Mouse (Mus musculus) hindbrain, embryonic 13.5 days (tissue): Measurements from ENCODE around the gene C3. TPM values are rescaled to one million over a fixed set of nuclear protein-coding genes. Genes with fewer than 3 reads are reported as not detected.

Experiments
- ATAC-seq: fragments of 200-750 bp; cut with Nextera tagmentation; 2 replicates; pipeline ENCODE4 v1.8.0; 2017; ENCODE audit warnings: moderate TSS enrichment; ENCODE audit not compliant: low FRiP score
- H3K27ac ChIP-seq: fragments of 300-500 bp; sonication (generic); 2 replicates; pipeline ENCODE4 v1.5.1; 2015; ENCODE audit warnings: inconsistent platforms, mild to moderate bottlenecking, moderate library complexity
- H3K27me3 ChIP-seq: fragments of 300-500 bp; sonication (generic); 2 replicates; pipeline ENCODE4 v1.6.1; 2015; ENCODE audit warnings: mild to moderate bottlenecking, inconsistent platforms
- H3K36me3 ChIP-seq: fragments of 300-500 bp; sonication (generic); 2 replicates; pipeline ENCODE4 v1.6.1; 2015; ENCODE audit warnings: mild to moderate bottlenecking, inconsistent platforms
- H3K4me1 ChIP-seq: fragments of 300-500 bp; sonication (generic); replicated peaks from 2 replicates; pipeline ENCODE4 v1.6.1; 2015; ENCODE audit warnings: inconsistent platforms
- H3K4me2 ChIP-seq: fragments of 300-500 bp; sonication (generic); 2 replicates; pipeline ENCODE4 v1.6.1; 2015; ENCODE audit warnings: inconsistent platforms, mild to moderate bottlenecking, moderate library complexity
- H3K4me3 ChIP-seq: fragments of 300-500 bp; sonication (generic); 2 replicates; pipeline ENCODE4 v1.5.1; 2015; ENCODE audit warnings: mild to moderate bottlenecking, inconsistent platforms
- H3K9ac ChIP-seq: fragments of 300-500 bp; sonication (generic); 2 replicates; pipeline ENCODE4 v1.6.1; 2015; ENCODE audit warnings: mild to moderate bottlenecking, inconsistent platforms
- H3K9me3 ChIP-seq: fragments of 300-500 bp; sonication (generic); 2 replicates; pipeline ENCODE4 v1.6.1; 2016; ENCODE audit warnings: inconsistent platforms
- WGBS: fragments of 180-500 bp; shearing (Covaris S2); methylation state at CpG from one replicate; pipeline ENCODE4 v1.1.7; 2015; 5-methylcytosine and 5-hydroxymethylcytosine counted together
- polyA plus RNA-seq: library from polyadenylated mRNA; unstranded; fragments of >200 nt; fragmentation: Nextera tagmentation; extraction: Ambion mirVana; gene quantifications from 2 replicates; pipeline ENCODE4 v1.2.1, GENCODE M21; 2015

C3 gene
- 1.3 TPM in 2 replicates for polyA plus RNA-seq

DNA sequence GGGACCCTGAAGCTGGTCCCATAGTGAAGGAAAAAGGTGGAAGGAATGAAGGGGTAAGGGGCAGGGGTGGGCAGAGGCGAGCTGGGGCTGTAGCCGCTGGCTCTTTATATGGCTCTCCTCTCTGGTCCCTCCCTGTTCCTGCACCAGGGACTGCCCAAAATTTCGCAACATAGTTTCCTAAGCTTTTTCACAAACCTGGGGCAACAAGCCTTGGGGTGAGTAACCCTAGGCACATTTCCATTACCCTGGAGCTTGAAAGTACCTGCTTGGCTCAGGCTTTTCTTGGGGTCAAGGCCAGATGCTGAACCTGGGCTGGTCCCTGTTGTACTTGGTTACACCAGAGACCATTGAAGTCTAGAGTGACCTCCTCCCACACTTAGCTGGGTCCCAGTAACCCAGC is at the start of gene C3:
Gene C3 (minus strand): TSS at position 123 of the 400 bp plus-strand sequence.
- Histone ChIP-seq H3K9ac (no peak within 1 kb of the TSS), H3K4me2 (no peak within 1 kb of the TSS), H3K4me1 (0 out of 2 replicates have a peak, but pooled peaks cover under 1% of the 10 kb centered on the region), H3K27me3 (peaks cover 12% of the 10 kb centered on the region; the same call in 1 of the 2 replicates), H3K36me3 (no peaks in the 10 kb centered on the region), H3K4me3 (no peak within 1 kb of the TSS), H3K27ac (no peak within 1 kb of the TSS), H3K9me3 (no peaks in the 10 kb centered on the region)
- 85% methylated on average over 3 of the region's 3 CpGs for WGBS
- no peak for ATAC-seq

GRCm38 (mm10) chr17:57276634-57277121 is 48.7 kb upstream of the C3 start:
- Histone ChIP-seq H3K27ac (no peak overlapping the region; the same call in 1 of the 2 replicates), H3K9ac (peak overlapping the region; percentile 58), H3K36me3 (no peaks in the 10 kb centered on the region), H3K27me3 (peaks cover 64% of the 10 kb centered on the region), H3K4me2 (peak overlapping the region; percentile 68), H3K4me3 (peak overlapping the region; percentile 46), H3K9me3 (no peaks in the 10 kb centered on the region), H3K4me1 (peaks cover 23% of the 10 kb centered on the region)
- WGBS: under 1% methylated on average over 20 of the region's 20 CpGs
- peak; percentile 71 for ATAC-seq

DNA sequence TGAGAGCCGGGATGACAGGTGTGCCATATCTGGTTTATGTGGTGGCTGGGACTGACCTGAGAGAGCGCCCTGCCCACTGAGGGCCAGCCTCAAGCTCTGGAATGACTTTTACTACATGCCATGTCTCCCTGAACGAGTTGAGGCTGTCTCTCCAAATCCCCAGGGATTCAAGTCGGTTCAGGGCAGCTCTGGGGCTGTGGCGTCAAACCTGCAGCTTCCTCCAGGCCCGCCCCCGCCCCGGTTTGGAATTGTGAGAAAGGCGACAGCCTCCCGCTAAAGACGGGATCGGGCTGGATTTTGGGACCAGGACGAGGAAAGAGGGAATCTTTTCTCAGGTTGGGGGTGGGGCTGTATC is 48.0 kb upstream of the C3 start:
- H3K27ac ChIP-seq: no peak overlapping the region
- H3K9ac ChIP-seq: peak overlapping the region; percentile 58; the same call in 1 of the 2 replicates
- peak; percentile 32; the same call in 1 of the 2 replicates for ATAC-seq
- H3K36me3 ChIP-seq: no peaks in the 10 kb centered on the region
- H3K4me1 ChIP-seq: peaks cover 23% of the 10 kb centered on the region
- H3K9me3 ChIP-seq: no peaks in the 10 kb centered on the region
- peak overlapping the region; percentile 68 for H3K4me2 ChIP-seq
- WGBS: 4% methylated on average over 13 of the region's 13 CpGs
- peak overlapping the region; percentile 46 for H3K4me3 ChIP-seq
- peaks cover 69% of the 10 kb centered on the region for H3K27me3 ChIP-seq

GRCm38 (mm10) chr17:57275111-57275996 is 47.4 kb upstream of the C3 start:
- no peak overlapping the region for H3K27ac ChIP-seq
- peak overlapping the region; percentile 68 for H3K4me2 ChIP-seq
- peak; percentile 66 for ATAC-seq
- WGBS: 1% methylated on average over 52 of the region's 53 CpGs
- H3K27me3 ChIP-seq: peaks cover 65% of the 10 kb centered on the region
- H3K4me3 ChIP-seq: peak overlapping the region; percentile 46
- peak overlapping the region; percentile 62 for H3K9ac ChIP-seq
- H3K36me3 ChIP-seq: no peaks in the 10 kb centered on the region
- H3K9me3 ChIP-seq: no peaks in the 10 kb centered on the region
- H3K4me1 ChIP-seq: peaks cover 23% of the 10 kb centered on the region

GRCm38 (mm10) chr17:57274686-57275085 is 46.8 kb upstream of the C3 start:
- peak overlapping the region; percentile 68 for H3K4me2 ChIP-seq
- 6% methylated on average over 15 of the region's 15 CpGs for WGBS
- no peak overlapping the region for H3K27ac ChIP-seq
- peaks cover 62% of the 10 kb centered on the region for H3K27me3 ChIP-seq
- H3K9me3 ChIP-seq: no peaks in the 10 kb centered on the region
- H3K9ac ChIP-seq: peak overlapping the region; percentile 62
- H3K4me3 ChIP-seq: peak overlapping the region; percentile 46
- peaks cover 23% of the 10 kb centered on the region for H3K4me1 ChIP-seq
- no peaks in the 10 kb centered on the region for H3K36me3 ChIP-seq
- no peak for ATAC-seq

DNA sequence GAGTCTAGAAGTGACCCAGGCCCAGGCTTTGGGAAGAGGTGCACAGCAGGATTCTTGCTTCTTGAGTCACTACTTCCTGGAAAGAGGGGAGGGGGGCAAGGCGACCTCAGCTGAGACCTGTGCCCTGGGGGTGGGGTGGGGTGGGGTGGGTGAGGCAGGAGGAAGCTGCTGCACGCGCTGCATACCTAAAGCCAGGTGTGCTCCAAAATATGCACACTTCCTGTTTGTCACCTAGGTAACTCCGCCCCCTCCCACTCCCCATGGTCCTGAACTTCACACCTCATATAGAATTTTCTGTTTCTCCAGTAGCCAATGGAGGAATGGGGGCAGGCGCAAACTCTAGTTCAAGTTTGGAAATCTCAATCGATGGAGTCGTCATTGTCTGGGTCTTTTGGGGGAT is 45.9 kb upstream of the C3 start:
- Histone ChIP-seq H3K9me3 (no peaks in the 10 kb centered on the region), H3K9ac (no peak overlapping the region), H3K4me2 (no peak overlapping the region), H3K4me1 (peaks cover 23% of the 10 kb centered on the region), H3K27ac (no peak overlapping the region), H3K36me3 (no peaks in the 10 kb centered on the region), H3K4me3 (no peak overlapping the region), H3K27me3 (peaks cover 53% of the 10 kb centered on the region)
- ATAC-seq: no peak
- WGBS: 41% methylated on average over 7 of the region's 7 CpGs

DNA sequence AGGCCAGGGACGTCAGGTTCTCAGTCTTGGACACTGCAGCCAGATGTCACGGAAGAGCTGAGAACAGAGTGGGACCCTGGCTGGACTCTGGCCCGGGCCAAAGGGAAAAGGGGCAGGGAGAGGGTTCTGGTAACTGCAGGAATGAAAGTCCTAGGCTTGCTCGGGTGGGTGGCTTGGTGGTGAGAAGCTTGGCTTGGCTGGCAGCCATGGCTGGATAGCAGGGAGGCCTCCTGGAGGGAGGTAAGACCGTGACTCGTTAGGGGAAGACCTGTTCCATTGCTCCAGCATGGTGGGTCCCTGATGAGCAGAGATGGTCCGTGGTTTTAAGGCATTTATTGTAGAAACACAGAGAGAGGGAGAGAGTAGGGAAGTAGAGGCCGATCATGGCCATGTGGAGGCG is 43.4 kb upstream of the C3 start:
- ATAC-seq: no peak
- Histone ChIP-seq H3K9me3 (no peaks in the 10 kb centered on the region), H3K27me3 (peaks cover 50% of the 10 kb centered on the region), H3K4me2 (no peak overlapping the region), H3K36me3 (no peaks in the 10 kb centered on the region), H3K4me3 (no peak overlapping the region), H3K27ac (no peak overlapping the region), H3K9ac (no peak overlapping the region), H3K4me1 (peaks cover 18% of the 10 kb centered on the region)
- WGBS: 74% methylated on average over 9 of the region's 9 CpGs

DNA sequence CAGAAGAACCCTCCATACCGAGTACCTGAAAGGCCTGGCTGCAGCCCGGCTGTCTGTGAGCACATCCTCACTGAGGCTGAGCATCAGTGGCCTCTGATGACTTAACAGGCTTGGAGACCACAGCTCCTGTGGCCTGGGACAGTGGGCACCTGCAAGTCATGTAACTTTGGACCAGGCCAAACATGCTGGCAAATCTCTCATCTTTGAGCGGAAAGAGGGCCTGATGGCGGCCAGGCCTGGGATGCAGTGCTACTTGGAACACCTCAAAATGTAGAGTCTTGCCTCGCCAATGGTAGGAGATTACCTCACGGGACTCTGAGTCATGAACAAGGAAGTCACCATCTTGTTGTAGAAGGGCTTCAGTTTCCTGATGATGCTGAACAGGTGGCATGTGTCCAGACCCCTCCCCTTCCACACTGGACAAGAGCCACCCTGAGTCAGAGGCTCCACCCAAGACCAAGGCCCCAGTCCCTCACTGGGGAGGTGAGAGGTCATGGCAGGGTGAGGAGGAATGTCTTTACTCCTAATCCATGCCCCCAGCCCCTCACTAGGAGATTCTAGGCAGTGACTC is 39.7 kb upstream of the C3 start:
- ATAC-seq: no peak
- Histone ChIP-seq H3K27me3 (peaks cover 14% of the 10 kb centered on the region), H3K9ac (no peak overlapping the region), H3K4me2 (no peak overlapping the region), H3K4me1 (no peaks in the 10 kb centered on the region), H3K9me3 (no peaks in the 10 kb centered on the region), H3K4me3 (no peak overlapping the region), H3K27ac (no peak overlapping the region), H3K36me3 (peaks cover 9% of the 10 kb centered on the region)
- 93% methylated on average over 6 of the region's 6 CpGs for WGBS

- Histone ChIP-seq H3K4me3 (no peak overlapping the region), H3K27ac (no peak overlapping the region), H3K36me3 (peaks cover 24% of the 10 kb centered on the region), H3K9ac (no peak overlapping the region), H3K4me2 (no peak overlapping the region), H3K27me3 (no peaks in the 10 kb centered on the region), H3K9me3 (no peaks in the 10 kb centered on the region), H3K4me1 (no peaks in the 10 kb centered on the region)
- no peak for ATAC-seq
- 38% methylated on average over 21 of the region's 22 CpGs for WGBS
Observed at GRCm38 (mm10) chr17:57264972-57265945, 37.3 kb upstream of the C3 start.

- Histone ChIP-seq H3K9me3 (no peaks in the 10 kb centered on the region), H3K27ac (no peak overlapping the region), H3K36me3 (peaks cover 24% of the 10 kb centered on the region), H3K4me2 (no peak overlapping the region), H3K27me3 (no peaks in the 10 kb centered on the region), H3K9ac (no peak overlapping the region), H3K4me1 (no peaks in the 10 kb centered on the region), H3K4me3 (no peak overlapping the region)
- no peak for ATAC-seq
- 77% methylated on average over 2 of the region's 2 CpGs for WGBS
Observed at GRCm38 (mm10) chr17:57264164-57264563, 36.2 kb upstream of the C3 start.

DNA sequence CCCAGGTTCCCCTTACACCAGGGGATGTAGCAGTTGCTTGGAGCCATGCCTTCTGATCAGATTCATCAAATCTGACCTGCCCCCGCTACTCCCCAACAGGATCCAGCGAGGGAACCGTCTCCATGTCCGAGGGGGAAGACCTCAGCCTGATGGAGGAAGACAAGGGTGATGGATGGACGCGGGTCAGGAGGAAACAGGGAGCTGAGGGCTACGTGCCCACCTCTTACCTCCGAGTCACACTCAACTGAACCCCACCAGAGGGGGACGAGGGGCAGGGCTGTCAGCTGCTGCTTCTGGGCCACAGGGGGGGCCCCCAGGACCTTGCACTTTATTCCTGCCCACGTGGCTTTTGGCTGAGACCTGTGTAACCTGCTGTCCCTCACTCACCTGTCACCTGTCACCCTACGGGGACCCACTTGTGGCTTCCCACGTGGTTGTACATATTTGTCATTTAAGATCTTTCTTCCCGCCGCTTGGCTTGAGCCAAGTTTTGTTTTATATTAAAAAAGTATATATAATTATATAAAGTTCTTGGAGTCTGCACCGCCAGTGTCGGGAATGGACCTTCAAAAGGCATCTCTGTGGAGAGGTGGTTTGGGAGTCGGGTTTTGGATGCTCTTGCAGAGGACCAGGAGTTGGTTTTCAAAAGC is 35.1 kb upstream of the C3 start:
- no peak for ATAC-seq
- no peak overlapping the region for H3K4me3 ChIP-seq
- 93% methylated on average over 17 of the region's 17 CpGs for WGBS
- H3K4me1 ChIP-seq: no peaks in the 10 kb centered on the region
- H3K36me3 ChIP-seq: peaks cover 30% of the 10 kb centered on the region
- no peak overlapping the region for H3K27ac ChIP-seq
- H3K9ac ChIP-seq: no peak overlapping the region
- H3K27me3 ChIP-seq: no peaks in the 10 kb centered on the region
- no peak overlapping the region for H3K4me2 ChIP-seq
- H3K9me3 ChIP-seq: no peaks in the 10 kb centered on the region
